Mouse (Mus musculus): ENCODE measurements around the gene Hist2h3c2. TPM values are rescaled to one million over a fixed set of nuclear protein-coding genes. Genes with fewer than 3 reads are reported as not detected.
A peak's percentile ranks its signal among the peaks of the same experiment; 100 is the strongest.
"Not testable (repeated sequence)": the region's sequence is repeated elsewhere in the genome, so short reads cannot be mapped to it uniquely, and the experiment has no call there.

The Hist2h3c2 gene
- total and polyA plus RNA-seq, 2 experiments from 2014 or later: 1.6 to 441 TPM

- H3K4me3 ChIP-seq (ENCODE audit: low read length): no peak overlapping the region
- 79% methylated on average over 7 of the region's 7 CpGs for WGBS
These were observed 5.1 kb upstream of the Hist2h3c2 start for GRCm38 (mm10) chr3:96243921-96244572.

GRCm38 (mm10) chr3:96240799-96241197 is 1.9 kb upstream of the Hist2h3c2 start:
- Histone ChIP-seq H3K27ac (peak overlapping the region; percentile 72), H3K9ac (replicated peaks; ENCODE audit: low read length) (peak overlapping the region; percentile 40; the same call in 1 of the 2 replicates), H3K9me3 (ENCODE audit: low read length) (no peaks in the 10 kb centered on the region), H3K4me2 (ENCODE audit: low read depth, low read length) (peak overlapping the region; percentile 53), H3K27me3 (ENCODE audit: insufficient read depth, low read length) (no peaks in the 10 kb centered on the region), H3K4me3 (ENCODE audit: low read length) (peak overlapping the region; percentile 23), H3K36me3 (ENCODE audit: insufficient read depth, low read length) (no peaks in the 10 kb centered on the region), H3K4me1 (ENCODE audit: insufficient read depth, low read length) (no peaks in the 10 kb centered on the region)
- ATAC-seq: no peak
- no peak for DNase-seq (ENCODE audit: low spot score)
- WGBS: 71% methylated on average over 9 of the region's 9 CpGs
- TF ChIP-seq CTCF (IDR thresholded peaks at IDR 0.05; ENCODE audit: low read depth): no peak

More at GRCm38 (mm10) chr3:96243921-96244572, 5.1 kb upstream of the Hist2h3c2 start:
- H3K4me2 ChIP-seq (ENCODE audit: low read depth, low read length): peak overlapping the region; percentile 64
- no peak for TF ChIP-seq CTCF (IDR thresholded peaks at IDR 0.05; ENCODE audit: low read depth)
- H3K27ac ChIP-seq: peak overlapping the region; percentile 94; the same call in 1 of the 2 replicates
- no peak for ATAC-seq
- no peaks in the 10 kb centered on the region for H3K36me3 ChIP-seq (ENCODE audit: insufficient read depth, low read length)
- DNase-seq (ENCODE audit: low spot score): no peak
- H3K4me1 ChIP-seq (ENCODE audit: insufficient read depth, low read length): no peaks in the 10 kb centered on the region
- H3K27me3 ChIP-seq (ENCODE audit: insufficient read depth, low read length): no peaks in the 10 kb centered on the region
- no peaks in the 10 kb centered on the region for H3K9me3 ChIP-seq (ENCODE audit: low read length)
- peak overlapping the region; percentile 67; the same call in 1 of the 2 replicates for H3K9ac ChIP-seq (replicated peaks; ENCODE audit: low read length)

- peak; percentile 79 for DNase-seq (ENCODE audit: low spot score)
- H3K4me1 ChIP-seq (ENCODE audit: insufficient read depth, low read length): not testable (repeated sequence)
- WGBS: 7% methylated on average over 12 of the region's 85 CpGs
These were observed 1.2 kb upstream of the Hist2h3c2 start, which contains the start of gene Hist2h2aa2 for GRCm38 (mm10) chr3:96239949-96240798. Gene Hist2h2aa2 (minus strand): TSS chr3:96240276.

GRCm38 (mm10) chr3:96237904-96238511 is 919 bp downstream of the Hist2h3c2 start:
- Histone ChIP-seq H3K9me3 (ENCODE audit: low read length) (no peaks in the 10 kb centered on the region), H3K27me3 (ENCODE audit: insufficient read depth, low read length) (no peaks in the 10 kb centered on the region), H3K9ac (replicated peaks; ENCODE audit: low read length) (peak overlapping the region; percentile 51), H3K27ac (no peak overlapping the region), H3K36me3 (ENCODE audit: insufficient read depth, low read length) (no peaks in the 10 kb centered on the region), H3K4me2 (ENCODE audit: low read depth, low read length) (peak overlapping the region; percentile 52), H3K4me3 (ENCODE audit: low read length) (peak overlapping the region; percentile 35), H3K4me1 (ENCODE audit: insufficient read depth, low read length) (no peaks in the 10 kb centered on the region)
- WGBS: 4% methylated on average over 12 of the region's 12 CpGs
- TF ChIP-seq CTCF (IDR thresholded peaks at IDR 0.05; ENCODE audit: low read depth): no peak
- DNase-seq (ENCODE audit: low spot score) (peak; percentile 22), ATAC-seq (no peak)

More at GRCm38 (mm10) chr3:96239949-96240798, 1.2 kb upstream of the Hist2h3c2 start, which contains the start of gene Hist2h2aa2:
- Histone ChIP-seq H3K4me3 (ENCODE audit: low read length) (peak within 1 kb of the TSS; percentile 29), H3K4me2 (ENCODE audit: low read depth, low read length) (peak within 1 kb of the TSS; percentile 53), H3K27ac (peak within 1 kb of the TSS; percentile 72), H3K9ac (replicated peaks; ENCODE audit: low read length) (peak within 1 kb of the TSS; percentile 40; the same call in 1 of the 2 replicates)
- H3K9me3 ChIP-seq (ENCODE audit: low read length); H3K36me3 ChIP-seq (ENCODE audit: insufficient read depth, low read length); H3K27me3 ChIP-seq (ENCODE audit: insufficient read depth, low read length): not testable (repeated sequence)
- ATAC-seq: peak; percentile 92

GRCm38 (mm10) chr3:96237335-96237903 is 1.5 kb downstream of the Hist2h3c2 start:
- no peak for TF ChIP-seq CTCF (IDR thresholded peaks at IDR 0.05; ENCODE audit: low read depth)
- WGBS: 30% methylated on average over 7 of the region's 7 CpGs
- Histone ChIP-seq H3K9me3 (ENCODE audit: low read length) (no peaks in the 10 kb centered on the region), H3K4me1 (ENCODE audit: insufficient read depth, low read length) (no peaks in the 10 kb centered on the region), H3K27ac (no peak overlapping the region), H3K36me3 (ENCODE audit: insufficient read depth, low read length) (no peaks in the 10 kb centered on the region), H3K9ac (replicated peaks; ENCODE audit: low read length) (no peak overlapping the region), H3K4me2 (ENCODE audit: low read depth, low read length) (peak overlapping the region; percentile 52), H3K27me3 (ENCODE audit: insufficient read depth, low read length) (no peaks in the 10 kb centered on the region), H3K4me3 (ENCODE audit: low read length) (peak overlapping the region; percentile 35)
- no peak for ATAC-seq
- peak; percentile 7 for DNase-seq (ENCODE audit: low spot score)

- no peak overlapping the region for H3K9ac ChIP-seq (replicated peaks; ENCODE audit: low read length)
- H3K27me3 ChIP-seq (ENCODE audit: insufficient read depth, low read length): no peaks in the 10 kb centered on the region
- WGBS: 79% methylated on average over 4 of the region's 4 CpGs
- TF ChIP-seq CTCF (IDR thresholded peaks at IDR 0.05; ENCODE audit: low read depth): no peak
- no peaks in the 10 kb centered on the region for H3K4me1 ChIP-seq (ENCODE audit: insufficient read depth, low read length)
- H3K9me3 ChIP-seq (ENCODE audit: low read length): no peaks in the 10 kb centered on the region
- H3K4me3 ChIP-seq (ENCODE audit: low read length): no peak overlapping the region
- no peak for ATAC-seq
- H3K4me2 ChIP-seq (ENCODE audit: low read depth, low read length): peak overlapping the region; percentile 52
- no peaks in the 10 kb centered on the region for H3K36me3 ChIP-seq (ENCODE audit: insufficient read depth, low read length)
- H3K27ac ChIP-seq: no peak overlapping the region
- DNase-seq (ENCODE audit: low spot score): no peak
These were observed 2.0 kb downstream of the Hist2h3c2 start for GRCm38 (mm10) chr3:96236834-96237334.
